Mouse (Mus musculus) layer of hippocampus, postnatal 14 days (tissue): ENCODE results near the gene Hist1h2ah. TPM values are rescaled to one million over a fixed set of nuclear protein-coding genes. Genes with fewer than 3 reads are reported as not detected.
"Not testable (repeated sequence)": the region's sequence is repeated elsewhere in the genome, so short reads cannot be mapped to it uniquely, and the experiment has no call there.

Source experiments
- DNase-seq, 2 experiments: peaks; one replicate each; pipeline ENCODE4 v3.0.0; 2021 to 2022; ENCODE audit warnings: low spot score in 2 of 2, mixed read lengths in 1 of 2
- long read RNA-seq, 2 experiments: library from polyadenylated mRNA; stranded (forward); transcript quantifications; one replicate each; pipeline ENCODE4 v2.0.0; 2021
- total RNA-seq, 2 experiments: library from RNA; stranded (reverse); gene quantifications; 2 replicates each; pipeline ENCODE4 v1.2.3; 2021

The Hist1h2ah gene
- total RNA-seq: 10 to 100 TPM; 60.0 to 62.5 TPM
- long read RNA-seq, experiment 1: 0 reads
- long read RNA-seq, experiment 2: 0 reads

DNA sequence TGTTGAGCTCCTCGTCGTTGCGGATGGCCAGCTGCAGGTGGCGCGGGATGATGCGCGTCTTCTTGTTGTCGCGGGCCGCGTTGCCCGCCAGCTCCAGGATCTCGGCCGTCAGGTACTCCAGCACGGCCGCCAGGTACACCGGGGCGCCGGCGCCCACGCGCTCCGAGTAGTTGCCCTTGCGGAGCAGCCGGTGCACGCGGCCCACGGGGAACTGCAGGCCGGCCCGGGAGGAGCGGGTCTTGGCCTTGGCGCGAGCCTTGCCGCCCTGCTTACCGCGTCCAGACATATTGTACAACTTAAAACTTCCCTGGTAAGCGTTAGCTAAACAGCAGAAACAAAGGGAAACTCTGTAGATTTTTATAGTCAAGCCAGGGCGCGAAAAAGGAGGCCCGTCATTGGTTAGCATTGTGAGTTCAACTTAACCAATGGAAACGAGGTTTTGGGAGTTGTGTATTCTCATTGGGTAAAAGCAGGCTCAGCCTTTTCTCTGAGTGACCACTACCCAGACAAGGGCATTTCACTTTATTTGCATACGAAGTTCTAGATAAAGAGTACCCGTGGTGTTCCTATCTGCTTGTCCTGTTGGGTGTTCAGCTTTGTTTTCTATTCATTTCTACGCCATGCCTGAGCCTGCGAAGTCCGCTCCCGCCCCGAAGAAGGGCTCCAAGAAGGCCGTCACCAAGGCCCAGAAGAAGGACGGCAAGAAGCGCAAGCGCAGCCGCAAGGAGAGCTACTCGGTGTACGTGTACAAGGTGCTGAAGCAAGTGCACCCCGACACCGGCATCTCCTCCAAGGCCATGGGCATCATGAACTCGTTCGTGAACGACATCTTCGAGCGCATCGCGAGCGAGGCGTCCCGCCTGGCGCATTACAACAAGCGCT is at the start of gene Hist1h2ah, which contains the start of gene Hist1h2bk:
TSS of gene Hist1h2ah (minus strand) at position 302 of the 882 bp plus-strand sequence.
TSS of gene Hist1h2bk (plus strand) at position 604 of the 882 bp plus-strand sequence.
- DNase-seq: peak; percentile 85 to 96

DNA sequence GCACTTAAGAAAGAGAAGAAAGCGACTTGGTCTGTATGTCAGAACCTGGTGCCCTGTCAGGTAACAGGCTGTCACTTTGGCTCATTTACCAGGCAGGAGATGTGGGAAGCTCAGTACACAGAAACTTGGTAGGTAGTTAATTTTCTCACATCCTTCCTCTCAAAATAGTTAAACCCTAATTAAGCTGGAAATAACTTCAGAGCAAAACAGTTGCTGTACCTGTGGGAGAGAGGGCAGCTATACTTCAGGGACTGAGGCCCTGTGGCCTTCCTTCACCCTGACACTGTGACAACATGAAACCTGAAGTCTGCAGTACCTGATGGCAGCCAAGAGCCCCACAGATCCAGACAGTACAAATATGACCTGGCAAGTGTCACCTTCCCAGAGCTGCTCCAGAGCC is 48.8 kb upstream of the Hist1h2ah start, which contains the start of gene Vmn1r188:
TSS of gene Vmn1r188 (plus strand) at position 301 of the 400 bp plus-strand sequence.
- DNase-seq: not testable (repeated sequence)

DNA sequence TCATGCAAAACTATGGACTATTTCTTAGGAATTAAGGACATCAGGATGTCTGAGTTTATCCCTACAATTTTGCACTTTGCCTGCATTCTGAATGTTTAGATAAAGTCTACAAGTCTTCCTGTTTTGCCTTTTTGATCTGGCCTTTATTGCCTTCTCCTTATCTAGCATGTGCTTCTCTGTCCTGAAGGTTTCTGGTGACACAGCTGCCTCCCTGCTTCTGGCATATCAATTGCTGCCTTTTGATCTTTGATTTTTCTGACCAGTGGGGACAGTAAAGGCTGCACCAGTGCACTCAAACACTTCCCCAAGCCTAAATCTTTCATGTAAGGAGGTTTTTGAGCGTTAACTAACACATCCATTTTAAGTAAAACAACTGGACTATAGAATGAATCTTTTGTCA is 28.1 kb upstream of the Hist1h2ah start:
- no peak for DNase-seq

DNA sequence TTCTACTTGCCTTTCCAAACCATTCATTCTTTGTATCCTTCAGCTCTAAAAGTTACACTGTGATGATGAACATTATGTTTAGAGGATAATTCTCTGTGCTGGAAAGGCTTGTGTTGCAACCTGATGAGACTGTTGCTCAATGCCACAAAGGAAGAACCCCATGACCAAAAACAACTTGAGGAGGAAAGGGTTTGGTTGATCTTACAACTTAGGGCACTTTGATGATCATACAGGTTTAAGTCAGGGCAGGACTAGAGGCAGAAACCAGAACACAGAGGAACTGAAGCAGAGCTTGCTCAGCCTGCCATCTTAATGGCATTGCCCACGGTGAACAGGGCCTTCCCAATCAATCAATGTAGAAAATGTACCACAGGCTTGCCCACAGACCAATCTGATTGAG is 26.1 kb upstream of the Hist1h2ah start:
- no peak for DNase-seq

DNA sequence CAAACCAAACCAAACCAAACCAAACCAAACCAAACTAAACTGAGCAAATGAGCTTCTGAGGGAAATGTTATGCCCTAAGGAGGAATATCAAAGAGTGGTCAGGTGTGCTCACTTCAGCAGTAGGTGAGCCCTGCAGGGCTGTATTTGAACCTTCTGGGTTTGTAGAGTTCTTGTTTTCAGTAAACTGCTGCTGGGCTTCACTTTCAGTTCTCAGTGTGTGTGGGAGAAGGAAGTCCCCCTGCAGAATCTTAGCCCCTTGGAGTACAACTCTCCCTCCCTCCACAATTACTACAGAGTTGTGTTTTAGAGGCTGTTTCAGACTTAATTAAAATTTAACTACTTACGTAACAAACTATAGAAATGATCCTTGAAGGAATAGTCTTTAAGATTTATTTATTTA is 18.4 kb upstream of the Hist1h2ah start:
- no peak for DNase-seq

DNA sequence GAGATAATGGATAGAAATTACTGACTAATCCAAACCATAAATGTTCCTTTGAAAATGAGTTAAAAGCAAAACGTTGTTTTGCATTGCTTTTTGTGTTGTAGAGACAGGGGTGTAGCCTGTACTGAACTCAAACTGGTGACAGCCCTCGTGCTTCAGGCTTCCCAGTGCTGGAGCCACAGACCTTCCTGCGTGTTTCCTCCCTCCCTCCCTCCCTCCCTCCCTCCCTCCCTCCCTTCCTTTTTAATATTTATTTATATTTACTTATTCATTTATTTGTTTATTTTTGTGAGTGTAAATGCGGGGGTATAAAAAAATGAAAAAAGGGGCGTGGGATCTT is 16.1 kb upstream of the Hist1h2ah start:
- no peak for DNase-seq

DNA sequence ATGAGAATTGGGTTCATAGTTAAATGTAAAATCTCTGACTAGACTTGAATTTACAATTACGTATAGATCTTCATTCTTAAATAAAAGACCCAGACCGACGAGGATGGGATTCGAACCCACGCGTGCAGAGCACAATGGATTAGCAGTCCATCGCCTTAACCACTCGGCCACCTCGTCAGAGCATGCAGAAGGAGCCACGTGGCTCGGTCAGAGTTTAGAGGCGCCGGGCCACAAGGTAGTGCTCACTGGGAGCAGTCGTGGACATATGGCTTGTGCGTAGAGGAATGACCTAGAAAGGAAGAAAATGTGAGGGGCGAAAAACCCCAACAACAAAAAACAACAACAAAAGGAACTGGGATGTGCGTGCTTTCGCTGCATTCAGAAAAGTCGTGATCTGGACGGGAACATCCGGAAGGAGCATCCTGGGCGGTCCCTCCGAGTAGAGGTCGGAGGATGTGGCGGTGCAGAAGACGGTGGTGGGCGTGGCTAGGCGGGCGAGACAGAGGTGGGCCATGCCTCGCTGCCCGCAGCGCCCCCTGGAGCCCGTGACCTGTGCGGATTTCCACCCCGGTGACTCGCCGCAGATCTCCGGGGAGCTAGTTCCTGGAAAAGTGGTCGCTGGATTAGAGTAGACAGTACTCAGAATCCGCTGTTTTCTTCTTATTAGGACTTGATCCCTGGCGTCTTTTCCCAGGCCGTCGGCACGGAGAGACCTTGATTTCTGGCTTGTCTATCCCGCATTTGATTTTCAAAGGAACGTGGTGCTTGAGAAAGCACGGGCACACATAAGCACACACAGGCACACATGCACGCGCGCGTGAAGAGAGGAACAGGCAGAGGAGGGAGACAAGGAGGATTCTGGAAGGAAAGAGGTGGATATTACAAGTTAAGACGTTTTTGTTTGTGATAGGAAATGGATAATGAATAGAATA is 15.5 kb upstream of the Hist1h2ah start:
- peak; percentile 90 to 93 for DNase-seq

DNA sequence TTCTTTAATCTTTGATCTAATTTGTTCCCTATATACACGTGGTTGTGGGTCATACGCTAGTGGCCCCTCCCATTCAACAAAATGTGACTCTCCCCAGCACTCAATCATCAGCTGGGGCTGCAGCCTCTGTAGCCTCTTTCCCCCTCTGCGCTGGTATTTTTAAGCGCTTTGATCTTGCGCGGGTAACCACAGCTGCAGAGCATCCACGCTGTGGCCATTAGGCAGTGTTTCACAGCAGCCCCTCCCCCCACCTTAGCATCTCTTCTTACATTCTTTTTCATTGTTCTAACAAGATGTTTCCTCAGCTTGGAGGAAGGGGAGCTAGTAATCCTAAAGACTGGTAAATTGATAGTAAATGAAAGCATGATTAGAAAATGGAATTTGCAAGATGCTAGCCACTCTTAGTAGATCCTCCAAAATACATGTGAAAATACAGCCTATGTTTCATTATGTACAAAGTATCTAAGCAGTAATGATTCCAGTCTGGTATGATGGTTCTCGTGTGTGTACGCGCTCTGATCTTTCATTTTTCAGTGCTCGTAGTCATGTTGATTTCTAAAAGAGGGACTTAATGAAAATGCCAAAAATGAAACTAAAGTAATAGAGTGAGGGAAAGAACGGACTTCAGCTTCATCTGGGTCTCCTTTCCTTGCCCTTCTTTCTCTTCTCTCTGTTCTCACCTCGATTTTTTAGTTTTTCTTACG is 14.5 kb upstream of the Hist1h2ah start:
- peak in 1 of 2 experiments; percentile 18 for DNase-seq

DNA sequence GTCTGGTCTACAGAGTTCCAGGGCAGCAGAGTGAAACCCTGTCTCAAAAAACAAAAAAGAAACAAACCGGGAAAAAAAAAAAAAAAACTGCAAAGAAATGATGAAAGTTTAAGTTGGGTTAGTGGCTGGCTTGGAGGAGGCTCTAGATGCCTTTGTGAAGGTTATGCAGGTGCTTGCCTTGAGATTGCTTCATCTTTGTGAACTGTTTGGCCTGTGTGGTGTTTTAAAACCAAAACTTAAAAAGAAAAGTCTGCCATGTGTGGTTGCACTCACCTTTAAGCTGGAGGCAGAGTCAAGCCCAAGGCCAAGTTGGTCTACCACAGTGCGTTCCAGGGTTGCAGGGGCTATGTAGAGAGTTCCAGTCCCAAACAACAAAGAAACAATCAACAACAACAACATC is 13.7 kb upstream of the Hist1h2ah start:
- DNase-seq: no peak

DNA sequence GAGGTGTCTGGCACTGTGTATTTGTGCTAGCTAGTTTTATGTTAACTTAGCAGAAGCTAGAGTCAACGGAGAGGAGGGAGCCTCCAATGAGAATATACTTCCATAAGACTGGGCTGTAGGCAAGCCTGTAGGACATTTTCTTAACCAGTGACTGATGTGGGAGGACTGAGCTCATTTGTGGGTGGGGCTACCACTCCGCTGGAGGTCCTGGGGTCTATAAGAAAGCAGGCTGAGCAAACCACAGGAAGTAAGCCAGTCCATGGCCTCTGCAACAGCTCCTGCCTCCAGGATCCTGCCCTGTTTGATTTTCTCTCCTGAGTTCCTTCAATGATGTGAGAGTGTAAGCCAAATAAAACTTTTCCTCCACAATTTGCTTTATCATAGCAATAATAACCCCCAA is 9.9 kb upstream of the Hist1h2ah start:
- DNase-seq: no peak

DNA sequence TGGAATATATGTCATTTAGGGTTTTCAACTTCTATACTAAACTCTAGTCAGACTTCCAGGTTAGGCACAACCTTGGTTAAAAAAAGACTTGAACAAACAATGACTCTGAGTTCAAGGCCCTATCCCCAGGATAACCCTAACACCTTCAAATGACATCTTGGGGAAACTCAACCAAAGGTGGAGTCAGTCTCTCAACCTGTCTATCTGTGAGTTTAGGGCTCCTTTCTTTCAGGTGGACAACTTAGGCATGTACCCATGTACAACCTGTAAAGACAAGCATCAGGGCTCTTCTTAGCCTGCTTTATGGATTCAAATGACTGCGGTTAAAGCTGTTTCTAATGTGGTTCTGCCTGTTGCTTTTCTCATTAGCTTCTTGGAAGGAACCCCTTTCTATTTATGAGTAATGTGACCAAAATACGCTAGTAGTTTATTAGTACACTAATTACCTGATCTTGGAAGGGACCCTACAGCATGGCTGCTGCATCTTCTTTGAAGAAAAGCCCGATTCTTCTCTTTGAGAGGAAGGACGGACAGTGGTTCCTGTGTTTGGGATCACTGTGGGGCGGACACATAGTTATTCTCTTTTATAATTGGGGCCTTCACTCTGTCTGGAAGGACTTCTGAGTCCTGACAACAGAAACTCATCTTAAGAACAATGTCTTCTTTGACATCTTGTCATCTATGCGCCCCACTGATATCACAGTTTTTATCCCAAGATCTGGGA is 9.2 kb upstream of the Hist1h2ah start:
- no peak for DNase-seq

DNA sequence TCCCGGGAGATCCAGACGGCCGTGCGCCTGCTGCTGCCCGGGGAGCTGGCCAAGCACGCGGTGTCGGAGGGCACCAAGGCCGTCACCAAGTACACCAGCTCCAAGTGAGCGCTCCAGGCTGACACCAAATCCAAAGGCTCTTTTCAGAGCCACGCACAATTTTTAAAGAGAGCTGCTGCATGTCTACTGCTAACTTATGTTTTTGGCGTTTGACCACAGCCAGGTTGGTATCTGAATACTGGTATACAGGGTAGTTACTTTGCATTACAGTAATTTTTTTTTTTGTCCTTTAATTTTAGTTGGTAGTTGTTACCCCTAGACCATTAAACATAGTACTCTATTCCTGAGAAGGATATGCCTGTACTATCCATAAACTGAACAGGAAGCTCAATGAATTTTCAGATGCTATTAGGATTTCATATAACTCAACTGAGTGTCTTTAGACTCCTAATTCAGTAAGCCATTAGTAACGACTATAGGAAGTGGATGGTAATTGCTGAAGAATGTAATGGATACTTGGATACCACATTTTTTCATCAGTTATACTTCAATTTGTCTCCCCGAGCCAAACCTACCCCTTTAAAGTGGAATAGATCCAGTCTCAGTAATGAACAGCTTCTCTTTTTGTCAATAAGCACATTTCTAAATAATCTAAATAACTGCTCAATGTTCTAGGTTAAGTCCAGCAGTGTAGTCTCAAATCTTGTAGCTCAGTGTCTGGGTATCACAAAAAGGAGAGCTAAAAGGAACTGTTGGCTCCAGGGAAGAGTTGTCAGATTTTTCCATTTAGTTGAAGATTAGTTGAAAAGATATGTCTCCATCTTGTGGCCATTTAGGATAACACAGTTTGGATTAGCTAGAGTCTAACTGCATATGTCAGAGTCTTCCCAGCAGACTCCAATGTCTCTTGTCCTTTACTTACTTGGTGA is 8.4 kb upstream of the Hist1h2ah start:
- DNase-seq: peak in 1 of 2 experiments; percentile 76

DNA sequence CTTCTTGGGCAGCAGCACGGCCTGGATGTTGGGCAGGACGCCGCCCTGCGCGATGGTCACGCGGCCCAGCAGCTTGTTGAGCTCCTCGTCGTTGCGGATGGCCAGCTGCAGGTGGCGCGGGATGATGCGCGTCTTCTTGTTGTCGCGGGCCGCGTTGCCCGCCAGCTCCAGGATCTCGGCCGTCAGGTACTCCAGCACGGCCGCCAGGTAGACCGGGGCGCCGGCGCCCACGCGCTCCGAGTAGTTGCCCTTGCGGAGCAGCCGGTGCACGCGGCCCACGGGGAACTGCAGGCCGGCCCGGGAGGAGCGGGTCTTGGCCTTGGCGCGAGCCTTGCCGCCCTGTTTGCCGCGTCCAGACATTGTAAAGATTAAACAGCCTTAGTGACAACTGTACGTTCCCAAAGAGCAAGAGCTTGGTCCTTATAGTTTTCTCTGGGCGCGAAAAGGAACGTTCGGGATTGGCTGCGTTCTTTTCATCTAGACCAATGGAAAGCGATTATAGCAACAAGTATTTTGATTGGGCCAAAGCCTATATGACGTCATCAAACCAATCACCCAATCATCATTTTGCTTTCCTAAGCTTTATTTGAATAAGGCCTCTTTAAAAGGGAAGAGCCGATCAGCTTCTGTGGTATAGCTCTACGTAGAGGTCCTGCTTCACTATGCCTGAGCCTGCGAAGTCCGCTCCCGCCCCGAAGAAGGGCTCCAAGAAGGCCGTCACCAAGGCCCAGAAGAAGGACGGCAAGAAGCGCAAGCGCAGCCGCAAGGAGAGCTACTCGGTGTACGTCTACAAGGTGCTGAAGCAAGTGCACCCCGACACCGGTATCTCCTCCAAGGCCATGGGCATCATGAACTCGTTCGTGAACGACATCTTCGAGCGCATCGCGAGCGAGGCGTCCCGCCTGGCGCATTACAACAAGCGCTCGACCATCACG is 7.5 kb upstream of the Hist1h2ah start, which contains the start of the genes Hist1h2ag and Hist1h2bj:
TSS of gene Hist1h2ag (minus strand) at position 377 of the 935 bp plus-strand sequence.
TSS of gene Hist1h2bj (plus strand) at position 647 of the 935 bp plus-strand sequence.
- DNase-seq: peak; percentile 83 to 98

DNA sequence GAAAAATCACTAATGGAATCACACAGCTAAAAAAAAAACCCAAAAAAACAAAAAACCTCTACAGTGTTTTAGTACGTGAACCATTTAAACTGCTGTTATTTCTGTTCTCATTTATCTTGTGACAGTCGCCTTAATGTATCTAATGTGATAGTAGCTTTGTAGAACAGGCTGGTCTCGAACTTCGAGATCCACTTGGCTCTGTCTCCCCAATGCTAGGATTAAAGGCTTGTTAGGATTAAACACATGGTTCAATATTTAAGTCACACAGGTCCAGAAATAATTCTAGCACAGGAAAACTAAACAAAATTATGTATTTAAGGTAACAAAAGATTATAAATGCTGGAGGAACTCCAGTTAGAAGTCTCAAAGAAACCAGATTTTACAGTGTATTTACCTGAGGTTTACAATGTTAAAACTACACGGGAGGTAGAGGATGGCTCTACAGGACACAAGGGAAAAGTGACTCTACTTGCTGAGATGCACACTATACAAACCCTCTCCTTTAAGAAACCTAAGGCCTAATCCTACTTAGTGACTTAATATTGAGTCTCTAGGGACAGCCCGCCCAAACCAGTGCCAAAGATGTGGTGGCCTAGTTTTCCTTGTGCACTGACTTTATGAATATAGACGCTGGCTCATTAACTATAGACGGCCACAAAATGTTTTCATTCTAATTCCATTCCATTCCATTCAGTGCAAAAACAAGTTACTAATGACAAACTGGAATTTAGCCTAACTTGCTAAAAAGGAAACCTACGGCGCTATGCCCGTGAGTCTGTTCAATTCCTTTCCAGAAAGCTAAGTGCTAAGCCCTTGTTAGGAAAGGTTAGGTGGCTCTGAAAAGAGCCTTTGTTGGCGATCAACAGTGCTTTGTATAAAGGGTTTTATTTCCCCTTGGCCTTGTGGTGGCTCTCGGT is 6.5 kb upstream of the Hist1h2ah start:
- DNase-seq: no peak

DNA sequence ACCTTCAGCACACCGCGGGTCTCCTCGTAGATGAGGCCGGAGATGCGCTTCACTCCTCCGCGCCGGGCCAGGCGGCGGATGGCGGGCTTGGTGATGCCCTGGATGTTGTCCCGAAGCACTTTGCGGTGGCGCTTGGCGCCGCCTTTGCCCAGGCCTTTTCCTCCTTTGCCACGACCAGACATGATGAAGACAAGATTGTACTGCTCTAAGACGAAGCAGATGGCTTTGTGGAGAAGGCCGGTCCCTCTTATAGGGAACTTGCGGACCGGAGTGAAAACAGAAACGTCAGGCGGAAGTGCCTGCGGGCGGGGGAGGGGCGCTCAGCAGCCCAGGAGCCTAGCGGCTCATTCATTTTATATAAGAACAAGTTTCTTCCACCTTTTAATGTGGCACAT is 5.8 kb upstream of the Hist1h2ah start, which contains the start of gene Hist1h4i:
TSS of gene Hist1h4i (minus strand) at position 221 of the 395 bp plus-strand sequence.
- peak; percentile 97 for DNase-seq

DNA sequence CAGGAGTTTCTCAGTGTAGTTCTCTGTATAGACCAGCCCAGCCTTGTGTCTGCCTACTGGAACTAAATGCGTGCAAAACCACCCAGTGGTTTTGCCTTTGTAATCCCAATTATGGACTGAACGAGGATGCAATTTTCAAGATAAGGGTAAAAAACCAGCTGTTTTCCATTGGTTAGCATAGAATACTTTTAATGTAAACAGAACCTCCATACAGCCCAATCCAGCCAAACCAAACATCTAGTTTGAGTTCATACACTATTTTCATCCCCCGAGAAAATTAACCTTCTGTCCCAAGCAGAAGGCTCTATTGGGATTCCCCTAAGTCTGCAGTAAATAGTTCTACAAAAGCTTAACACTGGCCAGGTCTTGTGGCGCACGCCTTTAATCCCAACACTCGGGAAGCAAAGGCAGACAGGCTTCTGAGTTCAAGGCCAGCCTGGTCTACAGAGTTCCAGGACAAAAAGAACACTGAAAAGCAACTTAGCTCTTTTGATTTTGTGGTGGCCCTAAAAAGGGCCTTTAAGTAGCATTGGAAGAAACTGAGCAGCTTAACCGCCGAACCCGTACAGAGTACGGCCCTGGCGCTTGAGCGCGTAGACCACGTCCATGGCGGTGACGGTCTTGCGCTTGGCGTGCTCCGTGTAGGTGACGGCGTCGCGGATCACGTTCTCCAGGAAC is 5.2 kb upstream of the Hist1h2ah start:
- DNase-seq: no peak
